Mouse (Mus musculus) ES-Bruce4 (cell line): ENCODE measurements around the gene Ms4a7. TPM values are rescaled to one million over a fixed set of nuclear protein-coding genes. Genes with fewer than 3 reads are reported as not detected.

Source experiments
- H3K27ac ChIP-seq: 2 replicates; pipeline ENCODE4 v1.5.1; 2012; ENCODE audit warnings: low read length, inconsistent platforms; ENCODE audit not compliant: insufficient read depth
- H3K27me3 ChIP-seq: 2 replicates; pipeline ENCODE4 v1.6.1; 2012; ENCODE audit warnings: mild to moderate bottlenecking, low read length, inconsistent platforms; ENCODE audit not compliant: control insufficient read depth, poor library complexity, insufficient read depth, severe bottlenecking
- H3K36me3 ChIP-seq: 2 replicates; pipeline ENCODE4 v1.6.1; 2012; ENCODE audit warnings: inconsistent platforms, mild to moderate bottlenecking, low read length, moderate library complexity; ENCODE audit not compliant: control insufficient read depth, poor library complexity, insufficient read depth, severe bottlenecking
- H3K4me1 ChIP-seq: one replicate; pipeline ENCODE4 v1.8.1; 2011; ENCODE audit warnings: low read length; ENCODE audit not compliant: control insufficient read depth, insufficient read depth
- H3K4me3 ChIP-seq: 2 replicates; pipeline ENCODE4 v1.5.1; 2011; ENCODE audit warnings: low read depth, mild to moderate bottlenecking, low read length
- H3K9ac ChIP-seq: 2 replicates; pipeline ENCODE4 v1.6.1; 2012; ENCODE audit warnings: low read depth, mild to moderate bottlenecking, inconsistent platforms; ENCODE audit not compliant: poor library complexity, severe bottlenecking
- H3K9me3 ChIP-seq: replicated peaks from 2 replicates; pipeline ENCODE4 v1.6.1; 2012; ENCODE audit warnings: mild to moderate bottlenecking, low read length, inconsistent platforms; ENCODE audit not compliant: control insufficient read depth, poor library complexity, insufficient read depth, severe bottlenecking
- CTCF ChIP-seq: IDR thresholded peaks from one replicate; pipeline ENCODE4 v1.8.1; 2011; ENCODE audit warnings: low read depth, low read length
- EP300 ChIP-seq: IDR thresholded peaks from 2 replicates; pipeline ENCODE4 v1.6.1; 2011; ENCODE audit warnings: low read depth, low read length; ENCODE audit not compliant: insufficient read depth
- POLR2A ChIP-seq: IDR thresholded peaks from one replicate; pipeline ENCODE4 v1.8.1; 2011; ENCODE audit warnings: low read length; ENCODE audit not compliant: insufficient read depth
- polyA plus RNA-seq: library from polyadenylated mRNA; stranded (reverse); fragments of >200 nt; gene quantifications from 2 replicates; pipeline ENCODE4 v1.2.4, GENCODE M21; 2011; ENCODE audit warnings: low read depth; ENCODE audit not compliant: missing spikeins, insufficient read depth, insufficient read length

The Ms4a7 gene
- polyA plus RNA-seq, 1 experiment: not detected

- H3K36me3 ChIP-seq: no peaks in the 10 kb centered on the region
- peak overlapping the region; percentile 84 for H3K4me3 ChIP-seq
- H3K27me3 ChIP-seq: no peaks in the 10 kb centered on the region
- no peak for TF ChIP-seq POLR2A
- no peak for TF ChIP-seq CTCF
- TF ChIP-seq EP300: no peak
- H3K9ac ChIP-seq: peak overlapping the region; percentile 90
- no peaks in the 10 kb centered on the region for H3K4me1 ChIP-seq
- H3K27ac ChIP-seq: peak overlapping the region; percentile 96
- no peaks in the 10 kb centered on the region for H3K9me3 ChIP-seq
Measured at GRCm38 (mm10) chr19:11292990-11293389, 43.0 kb downstream of the Ms4a7 start.

DNA sequence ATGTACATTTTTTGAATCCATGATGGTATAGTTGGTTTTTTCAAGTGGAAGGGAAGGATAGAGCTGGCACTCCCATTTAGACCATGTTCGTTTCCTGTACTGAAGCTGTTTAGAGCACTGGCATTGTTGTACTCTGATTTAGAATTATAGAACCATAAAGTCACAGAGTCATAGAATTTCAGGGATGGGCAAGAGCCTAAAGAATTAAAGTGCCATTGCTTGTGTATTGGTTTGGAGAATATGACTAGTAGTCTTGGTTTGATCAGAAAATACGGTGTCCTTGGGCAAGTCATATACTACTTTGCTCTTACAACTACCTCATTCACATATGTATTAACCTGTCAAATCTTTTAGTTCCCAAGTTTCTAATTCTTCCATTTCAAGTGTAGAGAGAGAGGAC, 52.2 kb downstream of the Ms4a7 start, which contains the start of gene Ms4a5:
Gene Ms4a5 (minus strand): TSS at position 101 of the 400 bp plus-strand sequence.
- no peaks in the 10 kb centered on the region; the same call in 1 of the 2 replicates for H3K27me3 ChIP-seq
- H3K36me3 ChIP-seq: no peaks in the 10 kb centered on the region
- no peaks in the 10 kb centered on the region for H3K4me1 ChIP-seq
- TF ChIP-seq CTCF: no peak
- no peak for TF ChIP-seq EP300
- TF ChIP-seq POLR2A: no peak
- no peak within 1 kb of the TSS for H3K9ac ChIP-seq
- H3K4me3 ChIP-seq: no peak within 1 kb of the TSS
- H3K27ac ChIP-seq: no peak within 1 kb of the TSS
- H3K9me3 ChIP-seq: peaks cover 5% of the 10 kb centered on the region; the same call in 1 of the 2 replicates

DNA sequence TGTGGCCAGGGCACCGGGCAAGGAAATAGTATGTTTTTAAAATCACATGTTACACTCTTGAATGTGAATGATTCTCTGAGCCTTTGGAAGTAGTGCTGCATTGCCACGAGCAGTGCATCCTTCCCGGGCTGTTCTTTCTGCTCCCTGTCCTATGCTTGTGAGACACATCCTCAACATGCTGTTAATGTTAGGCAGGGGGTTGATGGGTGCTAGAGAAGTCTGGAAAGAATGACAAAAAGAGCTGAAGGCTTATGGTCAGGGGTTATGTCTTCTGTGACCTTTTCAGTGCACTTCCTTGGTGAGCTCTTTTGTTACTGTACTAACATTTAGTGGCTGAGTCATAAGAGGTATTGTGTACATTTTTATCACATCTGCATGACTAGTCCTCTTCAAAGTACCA, 55.7 kb downstream of the Ms4a7 start:
- Histone ChIP-seq H3K4me1 (no peaks in the 10 kb centered on the region), H3K4me3 (no peak overlapping the region), H3K27me3 (no peaks in the 10 kb centered on the region; the same call in 1 of the 2 replicates), H3K27ac (no peak overlapping the region), H3K9me3 (no peaks in the 10 kb centered on the region), H3K9ac (no peak overlapping the region), H3K36me3 (no peaks in the 10 kb centered on the region)
- TF ChIP-seq CTCF (no peak), POLR2A (no peak), EP300 (no peak)

- no peak overlapping the region for H3K9ac ChIP-seq
- no peak overlapping the region for H3K27ac ChIP-seq
- no peaks in the 10 kb centered on the region for H3K9me3 ChIP-seq
- H3K36me3 ChIP-seq: no peaks in the 10 kb centered on the region
- TF ChIP-seq POLR2A (no peak), CTCF (no peak), EP300 (no peak)
- no peaks in the 10 kb centered on the region for H3K27me3 ChIP-seq
- no peaks in the 10 kb centered on the region for H3K4me1 ChIP-seq
- H3K4me3 ChIP-seq: no peak overlapping the region
Measured at GRCm38 (mm10) chr19:11276431-11276830, 59.5 kb downstream of the Ms4a7 start.

Other genes with a start within 250 kb of the Ms4a7 start
- gene 1700017D01Rik, start 205.3 kb downstream of the Ms4a7 start, polyA plus RNA-seq: not detected in 2 replicates
- gene 1700025F22Rik, start 170.8 kb downstream of the Ms4a7 start, polyA plus RNA-seq: not detected in 2 replicates
- gene Ms4a13, start 139.4 kb downstream of the Ms4a7 start, polyA plus RNA-seq: not detected in 2 replicates
- not detected in 2 replicates for gene Ms4a12, start 103.7 kb downstream of the Ms4a7 start, polyA plus RNA-seq
- not detected in 2 replicates for gene Ms4a1, start 69.9 kb downstream of the Ms4a7 start, polyA plus RNA-seq
- not detected in 2 replicates for gene Ms4a5, start 52.3 kb downstream of the Ms4a7 start, polyA plus RNA-seq
- not detected in 2 replicates for gene Ms4a14, start 21.7 kb downstream of the Ms4a7 start, polyA plus RNA-seq
- not detected in 2 replicates for gene Ms4a4a, start 39.4 kb upstream of the Ms4a7 start, polyA plus RNA-seq
- gene Ms4a4c, start 68.6 kb upstream of the Ms4a7 start, polyA plus RNA-seq: not detected in 2 replicates
- gene Ms4a4b, start 107.4 kb upstream of the Ms4a7 start, polyA plus RNA-seq: not detected in 2 replicates
- not detected in 2 replicates for gene Ms4a6c, start 133.2 kb upstream of the Ms4a7 start, polyA plus RNA-seq
- gene Gm8369, start 149.8 kb upstream of the Ms4a7 start, polyA plus RNA-seq: not detected in 2 replicates
- gene Ms4a6b, start 180.4 kb upstream of the Ms4a7 start, polyA plus RNA-seq: not detected in 2 replicates
- 6.8 and 9.0 TPM in 2 replicates for gene Ms4a4d, start 200.7 kb upstream of the Ms4a7 start, polyA plus RNA-seq